Mouse (Mus musculus) ES-E14 (cell line): ENCODE measurements at regions not wholly inside any gene's neighbourhood (a gene's known extent, or its start where the extent isn't known, plus 50 kb on each side); places are given as distances from the start of the nearest gene placed in this dataset.
"Not testable (repeated sequence)": the region's sequence is repeated elsewhere in the genome, so short reads cannot be mapped to it uniquely, and the experiment has no call there.

Experiments used
- DNase-seq: peaks from one replicate; pipeline ENCODE4 v3.0.0-alpha.2; 2013; ENCODE audit warnings: low read depth, low spot score
- H3K27ac ChIP-seq: 2 replicates; pipeline ENCODE4 v1.5.1; 2012; ENCODE audit warnings: low read depth, mild to moderate bottlenecking, low read length, moderate library complexity, mixed read lengths; ENCODE audit not compliant: poor library complexity, insufficient read depth, severe bottlenecking
- H3K36me3 ChIP-seq: 2 replicates; pipeline ENCODE4 v1.6.1; 2012; ENCODE audit warnings: mild to moderate bottlenecking, low read length, moderate library complexity, mixed read lengths; ENCODE audit not compliant: control insufficient read depth, poor library complexity, insufficient read depth, severe bottlenecking
- H3K4me1 ChIP-seq, 2 experiments: fragments of 150-350 bp in 1 of 2; sonication (generic) in 1 of 2; 2 replicates each; pipeline ENCODE4 v1.6.1; 2012; ENCODE audit warnings: low read length in 2 of 2, mild to moderate bottlenecking in 1 of 2, mixed read lengths in 1 of 2; ENCODE audit not compliant: control insufficient read depth in 2 of 2, insufficient read depth in 2 of 2, poor library complexity in 1 of 2
- H3K4me3 ChIP-seq, 2 experiments: fragments of 150-350 bp in 1 of 2; sonication (generic) in 1 of 2; 2 replicates each; pipeline ENCODE4 v1.5.1; 2012; ENCODE audit warnings: low read length in 2 of 2, low read depth in 1 of 2, mild to moderate bottlenecking in 1 of 2, mixed read lengths in 1 of 2; ENCODE audit not compliant: insufficient read depth in 1 of 2, poor library complexity in 1 of 2, severe bottlenecking in 1 of 2
- H3K9ac ChIP-seq: 2 replicates; pipeline ENCODE4 v1.6.1; 2012; ENCODE audit warnings: low read depth, mild to moderate bottlenecking, low read length, mixed read lengths; ENCODE audit not compliant: poor library complexity, insufficient read depth, severe bottlenecking
- H3K9me3 ChIP-seq: fragments of 150-350 bp; sonication (generic); 2 replicates; pipeline ENCODE4 v1.6.1; 2012; ENCODE audit warnings: low read depth, mild to moderate bottlenecking, low read length; ENCODE audit not compliant: control insufficient read depth, insufficient read depth
- ZC3H11A ChIP-seq: IDR thresholded peaks from 2 replicates; pipeline ENCODE4 v1.6.1; 2012; ENCODE audit warnings: low read depth, mild to moderate bottlenecking, inconsistent platforms, low read length, borderline replicate concordance
- ZNF384 ChIP-seq: IDR thresholded peaks from 2 replicates; pipeline ENCODE4 v1.6.1; 2012; ENCODE audit warnings: low read depth, low read length, inconsistent platforms
- in situ Hi-C, 2 experiments: fragments of 600-800 bp; cut with MboI; formaldehyde crosslinking; loops; one replicate each; pipeline ENCODE4 v1.15.1; 2025; ENCODE audit warnings: low sequenced_read_pairs in 2 of 2, inconsistent platforms in 1 of 2; ENCODE audit not compliant: unreplicated experiment in 2 of 2

- peak overlapping the region; percentile 85; the same call in 1 of the 2 replicates for H3K27ac ChIP-seq
- H3K36me3 ChIP-seq, H3K9me3 ChIP-seq, H3K4me1 ChIP-seq, H3K4me3 ChIP-seq, H3K9ac ChIP-seq, in situ Hi-C loops: not testable (repeated sequence)
- DNase-seq = peak; percentile 45
These were observed 146.0 kb upstream of the Tacstd2 start for GRCm38 (mm10) chr6:67681641-67682040.

- H3K9ac ChIP-seq, H3K9me3 ChIP-seq, DNase-seq, H3K36me3 ChIP-seq, H3K4me1 ChIP-seq, H3K4me3 ChIP-seq, in situ Hi-C loops, H3K27ac ChIP-seq: not testable (repeated sequence)
These were observed 143.5 kb upstream of the Tacstd2 start for GRCm38 (mm10) chr6:67679106-67679505.

- H3K4me1 ChIP-seq, H3K9ac ChIP-seq, DNase-seq, H3K27ac ChIP-seq, H3K9me3 ChIP-seq, in situ Hi-C loops, H3K36me3 ChIP-seq, H3K4me3 ChIP-seq: not testable (repeated sequence)
These were observed 139.1 kb upstream of the Tacstd2 start for GRCm38 (mm10) chr6:67674717-67675116.

- H3K9me3 ChIP-seq, in situ Hi-C loops, H3K36me3 ChIP-seq, H3K27ac ChIP-seq, H3K4me3 ChIP-seq, H3K9ac ChIP-seq, H3K4me1 ChIP-seq, DNase-seq: not testable (repeated sequence)
These were observed 137.7 kb upstream of the Tacstd2 start for GRCm38 (mm10) chr6:67673316-67673715.

GRCm38 (mm10) chr6:67668073-67668472 lies 132.5 kb upstream of the Tacstd2 start:
- in situ Hi-C loops, H3K4me1 ChIP-seq, H3K27ac ChIP-seq, H3K9ac ChIP-seq, DNase-seq, H3K9me3 ChIP-seq, H3K36me3 ChIP-seq, H3K4me3 ChIP-seq: not testable (repeated sequence)

- peak; percentile 6 for DNase-seq
- Histone ChIP-seq H3K27ac (no peak overlapping the region), H3K9ac (no peak overlapping the region), H3K9me3 (no peaks in the 10 kb centered on the region), H3K4me3 (no peak overlapping the region), H3K4me1 (no peaks in the 10 kb centered on the region), H3K36me3 (no peaks in the 10 kb centered on the region)
- in situ Hi-C loops = no loop called here
- no peak for TF ChIP-seq ZNF384
- peak; percentile 23; the same call in 1 of the 2 replicates for TF ChIP-seq ZC3H11A
These were observed 96.0 kb upstream of the Tacstd2 start for GRCm38 (mm10) chr6:67631617-67632016.
